In genomic region chr1:175880453-175881296, GRCm38 (mm10) we compare ENCODE assay signal across 7 mouse cellular contexts. TPM values are rescaled to one million over a fixed set of nuclear protein-coding genes. Genes with fewer than 3 reads are reported as not detected.
DNase-seq lines count a peak whose midpoint lies in the region; ATAC-seq and TF ChIP-seq lines count a peak whose summit lies in the region.

Exo1 (plus strand) TSS chr1:175880581.

- no peaks in the 10 kb centered on the region for H3K27me3 ChIP-seq in embryonic facial prominence, embryonic 10.5 days (replicated peaks; ENCODE audit: low read depth, poor library complexity, severe bottlenecking)
- no peaks in the 10 kb centered on the region for H3K27me3 ChIP-seq in intestine, postnatal 0 days (replicated peaks; ENCODE audit: control insufficient read depth, insufficient read depth, low read length)
- no peaks in the 10 kb centered on the region for H3K27me3 ChIP-seq in midbrain, embryonic 12.5 days
- H3K27me3 ChIP-seq in small intestine, adult 2 months (ENCODE audit: control insufficient read depth, insufficient read depth, low read length) = no peaks in the 10 kb centered on the region

- H3K9ac ChIP-seq in intestine, postnatal 0 days (ENCODE audit: low read depth, low read length) = peak within 1 kb of the TSS; percentile 52
- peak within 1 kb of the TSS; percentile 76 for H3K9ac ChIP-seq in midbrain, embryonic 12.5 days (replicated peaks)

- DNase-seq in adrenal gland, postnatal 10 days = peak; percentile 93
- peak; percentile 91 for DNase-seq in embryonic facial prominence, embryonic 10.5 days (ENCODE audit: low spot score)
- peak; percentile 64 for DNase-seq in gonadal fat pad, adult 2 months (ENCODE audit: low read depth)
- peak; percentile 82 for DNase-seq in left cerebral cortex, postnatal 4 days

- no peak for TF ChIP-seq POLR2A in small intestine, adult 2 months (IDR thresholded peaks at IDR 0.05; ENCODE audit: low read depth, low read length)

- intact Hi-C loops in left cerebral cortex, postnatal 4 days (cut with DNase I) = no loop called here

- H3K4me2 ChIP-seq in intestine, postnatal 0 days (replicated peaks; ENCODE audit: low read depth) = peak within 1 kb of the TSS; percentile 96
- peak within 1 kb of the TSS; percentile 87 for H3K4me2 ChIP-seq in midbrain, embryonic 12.5 days (replicated peaks)

- peak; percentile 98 for ATAC-seq in intestine, postnatal 0 days
- ATAC-seq in midbrain, embryonic 12.5 days (ENCODE audit: low FRiP score, low read depth) = peak; percentile 97

- no peaks in the 10 kb centered on the region for H3K9me3 ChIP-seq in embryonic facial prominence, embryonic 10.5 days
- H3K9me3 ChIP-seq in intestine, postnatal 0 days (ENCODE audit: control insufficient read depth) = no peaks in the 10 kb centered on the region
- H3K9me3 ChIP-seq in midbrain, embryonic 12.5 days = no peaks in the 10 kb centered on the region

- under 1% methylated on average over 66 of the region's 66 CpGs for WGBS in embryonic facial prominence, embryonic 10.5 days
- WGBS in intestine, postnatal 0 days = under 1% methylated on average over 66 of the region's 66 CpGs
- under 1% methylated on average over 58 of the region's 66 CpGs for WGBS in midbrain, embryonic 12.5 days
- WGBS in small intestine, adult 2 months = under 1% methylated on average over 66 of the region's 66 CpGs

- TF ChIP-seq CTCF in intestine, postnatal 0 days (IDR thresholded peaks at IDR 0.05; ENCODE audit: low read depth) = no peak
- TF ChIP-seq CTCF in small intestine, adult 2 months (IDR thresholded peaks at IDR 0.05; ENCODE audit: extremely low read depth, insufficient read length, insufficient replicate concordance, low read depth, low read length) = no peak

- H3K4me3 ChIP-seq in embryonic facial prominence, embryonic 10.5 days = peak within 1 kb of the TSS; percentile 71
- peak within 1 kb of the TSS; percentile 79 for H3K4me3 ChIP-seq in intestine, postnatal 0 days (ENCODE audit: low read depth, low read length)
- H3K4me3 ChIP-seq in midbrain, embryonic 12.5 days = peak within 1 kb of the TSS; percentile 89
- peak within 1 kb of the TSS; percentile 80 for H3K4me3 ChIP-seq in small intestine, adult 2 months (ENCODE audit: low read depth, low read length)

- peaks cover 20% of the 10 kb centered on the region for H3K4me1 ChIP-seq in embryonic facial prominence, embryonic 10.5 days
- no peaks in the 10 kb centered on the region for H3K4me1 ChIP-seq in intestine, postnatal 0 days (replicated peaks; ENCODE audit: control insufficient read depth, insufficient read depth, low read length)
- H3K4me1 ChIP-seq in midbrain, embryonic 12.5 days = peaks cover 22% of the 10 kb centered on the region
- peaks cover 2% of the 10 kb centered on the region; the same call in 1 of the 2 replicates for H3K4me1 ChIP-seq in small intestine, adult 2 months (ENCODE audit: control insufficient read depth, insufficient read depth, insufficient read length, low read length)

- peak within 1 kb of the TSS; percentile 96 for H3K27ac ChIP-seq in embryonic facial prominence, embryonic 10.5 days (replicated peaks)
- peak within 1 kb of the TSS; percentile 51; the same call in 1 of the 2 replicates for H3K27ac ChIP-seq in intestine, postnatal 0 days (ENCODE audit: low read depth, low read length)
- peak within 1 kb of the TSS; percentile 70 for H3K27ac ChIP-seq in midbrain, embryonic 12.5 days (replicated peaks)
- H3K27ac ChIP-seq in small intestine, adult 2 months (ENCODE audit: insufficient read depth, low read depth, low read length) = peak within 1 kb of the TSS; percentile 87

- H3K36me3 ChIP-seq in embryonic facial prominence, embryonic 10.5 days (replicated peaks) = peaks cover 42% of the 10 kb centered on the region
- H3K36me3 ChIP-seq in intestine, postnatal 0 days (ENCODE audit: control insufficient read depth, insufficient read depth) = 0 out of 2 replicates have a peak, but pooled peaks cover 7% of the 10 kb centered on the region
- H3K36me3 ChIP-seq in midbrain, embryonic 12.5 days = peaks cover 25% of the 10 kb centered on the region
- H3K36me3 ChIP-seq in small intestine, adult 2 months (ENCODE audit: control insufficient read depth, insufficient read depth, low read length) = no peaks in the 10 kb centered on the region

RNA-seq across cellular contexts. Expression of gene Exo1, which starts in this region (rescaled TPM):
- 1 to 10 TPM; 6.0 to 8.1 TPM for total RNA-seq in adrenal gland, postnatal 10 days (2021)
- polyA plus RNA-seq in embryonic facial prominence, embryonic 10.5 days (2016; fragmentation: Nextera tagmentation; extraction: Ambion mirVana) = 155 and 158 TPM in 2 replicates
- polyA plus RNA-seq in gonadal fat pad, adult 2 months (2012; rRNA removed) = 0.22 and 0.65 TPM in 2 replicates
- 8.5 and 10.6 TPM in 2 replicates for polyA plus RNA-seq in intestine, postnatal 0 days (2015; fragmentation: Nextera tagmentation; extraction: Ambion mirVana)
- 1 to 10 TPM; 4.5 to 5.5 TPM for total RNA-seq in left cerebral cortex, postnatal 4 days (2021)
- 76.0 and 80.7 TPM in 2 replicates for polyA plus RNA-seq in midbrain, embryonic 12.5 days (2016; fragmentation: Nextera tagmentation; extraction: Ambion mirVana)
- polyA plus RNA-seq in small intestine, adult 2 months (2012; rRNA removed) = 0.20 and 0.38 TPM in 2 replicates

Comparison
In these comparisons a context has a peak if more than half of its experiments do, and no peak if none do; other contexts are left out.
1. Peak in every context shown above with its lines: DNase-seq, ATAC-seq, H3K4me3 ChIP-seq and H3K27ac ChIP-seq.
2. Peak in DNase-seq in gonadal fat pad, adult 2 months; RNA of the gene not detected or under 1 TPM.